Mouse (Mus musculus) myocyte (in vitro differentiated cells): ENCODE data around the gene Plscr2. TPM values are rescaled to one million over a fixed set of nuclear protein-coding genes. Genes with fewer than 3 reads are reported as not detected.
A peak's percentile ranks its signal among the peaks of the same experiment; 100 is the strongest.

Source experiments
- H3K27me3 ChIP-seq: one replicate; pipeline ENCODE4 v1.6.1; 2011; ENCODE audit not compliant: control insufficient read depth, insufficient read depth, insufficient read length
- H3K36me3 ChIP-seq: one replicate; pipeline ENCODE4 v1.6.1; 2011; ENCODE audit not compliant: control insufficient read depth, insufficient read depth
- H3K4me2 ChIP-seq: one replicate; pipeline ENCODE4 v1.6.1; 2011; ENCODE audit warnings: low read depth, control low read depth
- H3K4me3 ChIP-seq: one replicate; pipeline ENCODE4 v1.5.1; 2011; ENCODE audit warnings: mild to moderate bottlenecking, control low read depth, moderate library complexity
- H3K79me2 ChIP-seq: one replicate; pipeline ENCODE4 v1.6.1; 2011; ENCODE audit not compliant: control insufficient read depth, insufficient read depth
- H3ac ChIP-seq: one replicate; pipeline ENCODE4 v1.6.1; 2011; ENCODE audit not compliant: control insufficient read depth, insufficient read length
- CEBPB ChIP-seq: IDR thresholded peaks from 2 replicates; pipeline ENCODE4 v1.6.1; 2011; ENCODE audit warnings: mild to moderate bottlenecking, moderate library complexity; ENCODE audit not compliant: poor library complexity, insufficient read depth, severe bottlenecking
- E2F4 ChIP-seq: IDR thresholded peaks from one replicate; pipeline ENCODE4 v1.6.1; 2011; ENCODE audit warnings: mild to moderate bottlenecking, control low read depth, moderate library complexity; ENCODE audit not compliant: insufficient read depth
- MAX ChIP-seq: IDR thresholded peaks from one replicate; pipeline ENCODE4 v1.6.1; 2011; ENCODE audit warnings: low read depth, mild to moderate bottlenecking, control low read depth
- MYOD1 ChIP-seq, 3 experiments: IDR thresholded peaks; one replicate each; pipeline ENCODE4 v1.6.1; 2011; ENCODE audit warnings: control low read depth in 2 of 3, low read depth in 2 of 3, mild to moderate bottlenecking in 2 of 3, moderate library complexity in 1 of 3; ENCODE audit not compliant: insufficient read length in 2 of 3, control insufficient read depth in 1 of 3
- MYOG ChIP-seq, 3 experiments: IDR thresholded peaks; one replicate each; pipeline ENCODE4 v1.6.1; 2011; ENCODE audit warnings: control low read depth in 2 of 3, low read depth in 2 of 3, mild to moderate bottlenecking in 2 of 3; ENCODE audit not compliant: insufficient read length in 2 of 3, control insufficient read depth in 1 of 3, insufficient read depth in 1 of 3
- POLR2A ChIP-seq: IDR thresholded peaks from one replicate; pipeline ENCODE4 v1.6.1; 2011; ENCODE audit warnings: low read depth, mild to moderate bottlenecking, control low read depth, moderate library complexity; ENCODE audit not compliant: insufficient read length
- POLR2AphosphoS2 ChIP-seq: IDR thresholded peaks from one replicate; pipeline ENCODE4 v1.6.1; 2011; ENCODE audit warnings: low read depth, control low read depth; ENCODE audit not compliant: insufficient read length
- REST ChIP-seq: IDR thresholded peaks from one replicate; pipeline ENCODE4 v1.6.1; 2011; ENCODE audit warnings: mild to moderate bottlenecking, control low read depth, moderate library complexity; ENCODE audit not compliant: insufficient read depth, insufficient read length
- SRF ChIP-seq: IDR thresholded peaks from one replicate; pipeline ENCODE4 v1.6.1; 2011; ENCODE audit warnings: low read depth; ENCODE audit not compliant: control insufficient read depth, insufficient read length
- TCF12 ChIP-seq: IDR thresholded peaks from one replicate; pipeline ENCODE4 v1.6.1; 2011; ENCODE audit warnings: mild to moderate bottlenecking, control low read depth; ENCODE audit not compliant: poor library complexity, insufficient read depth, severe bottlenecking
- TCF3 ChIP-seq: IDR thresholded peaks from one replicate; pipeline ENCODE4 v1.6.1; 2011; ENCODE audit warnings: low read depth, control low read depth; ENCODE audit not compliant: insufficient read length
- USF1 ChIP-seq: IDR thresholded peaks from one replicate; pipeline ENCODE4 v1.6.1; 2011; ENCODE audit warnings: low read depth, mild to moderate bottlenecking, control low read depth, moderate library complexity
- polyA plus RNA-seq: library from polyadenylated mRNA; unstranded; fragments of >200 nt; fragmentation: generic; extraction: Trizol; gene quantifications from one replicate; pipeline ENCODE4 v1.2.1, GENCODE M21; 2012; ENCODE audit warnings: missing spikeins

Gene Plscr2
- polyA plus RNA-seq, 1 experiment = 3.2 TPM

- no peak overlapping the region for H3ac ChIP-seq
- no peaks in the 10 kb centered on the region for H3K27me3 ChIP-seq
- no peaks in the 10 kb centered on the region for H3K36me3 ChIP-seq
- H3K4me2 ChIP-seq = no peak overlapping the region
- H3K4me3 ChIP-seq = no peak overlapping the region
- no peaks in the 10 kb centered on the region for H3K79me2 ChIP-seq
- TF ChIP-seq MYOG (IDR thresholded peaks at IDR 0.05; ENCODE audit: control insufficient read depth in 1 of 3, insufficient read depth in 1 of 3, insufficient read length in 2 of 3, low read depth in 2 of 3) (no peak), REST (no peak), MYOD1 (IDR thresholded peaks at IDR 0.05; ENCODE audit: control insufficient read depth in 1 of 3, insufficient read length in 2 of 3, low read depth in 2 of 3) (no peak), POLR2A (no peak), MAX (no peak), SRF (no peak), E2F4 (no peak), USF1 (no peak), CEBPB (no peak), TCF3 (no peak), TCF12 (no peak), POLR2AphosphoS2 (no peak)
Observed at GRCm38 (mm10) chr9:92229833-92230205, 45.6 kb upstream of the Plscr2 start.

- no peak overlapping the region for H3K4me2 ChIP-seq
- no peaks in the 10 kb centered on the region for H3K79me2 ChIP-seq
- no peak overlapping the region for H3K4me3 ChIP-seq
- H3K27me3 ChIP-seq = no peaks in the 10 kb centered on the region
- TF ChIP-seq MAX (no peak), TCF12 (no peak), CEBPB (no peak), MYOD1 (IDR thresholded peaks at IDR 0.05; ENCODE audit: control insufficient read depth in 1 of 3, insufficient read length in 2 of 3, low read depth in 2 of 3) (no peak), USF1 (no peak)
- H3K36me3 ChIP-seq = no peaks in the 10 kb centered on the region
- no peak overlapping the region for H3ac ChIP-seq
Observed at GRCm38 (mm10) chr9:92234901-92235458, 40.4 kb upstream of the Plscr2 start.

DNA sequence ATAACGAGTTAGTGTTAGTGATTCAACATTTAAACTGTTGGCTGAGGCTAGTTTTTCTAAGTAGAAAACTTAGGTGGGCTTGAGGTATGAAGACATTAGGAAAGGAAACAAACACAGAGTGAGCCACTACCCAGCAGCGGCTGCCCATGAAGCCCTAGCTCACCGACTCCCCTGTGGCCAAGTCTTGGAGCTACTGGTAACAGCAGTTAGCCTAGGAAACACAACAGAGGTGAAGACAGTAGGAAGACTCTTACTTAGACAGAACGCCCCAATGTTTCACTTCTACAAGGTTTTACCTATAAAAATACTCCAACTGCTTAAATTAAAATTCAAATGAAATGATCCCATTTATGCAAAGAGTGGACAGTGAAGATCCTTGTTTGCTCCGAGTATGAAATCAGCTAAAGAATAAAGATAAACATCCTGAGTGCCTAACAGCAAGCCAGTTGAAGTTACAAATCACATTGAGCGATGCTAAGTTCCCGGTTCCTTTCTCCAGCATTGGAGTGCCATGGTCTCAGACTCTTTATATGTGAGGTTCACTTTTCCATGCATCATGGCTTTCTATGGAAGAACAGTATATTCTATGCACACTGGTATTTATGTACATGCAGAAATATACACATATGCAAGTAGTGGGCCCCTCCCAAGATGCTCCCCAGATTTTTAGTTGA, 26.5 kb upstream of the Plscr2 start:
- Histone ChIP-seq H3ac (no peak overlapping the region), H3K79me2 (peaks cover 30% of the 10 kb centered on the region), H3K4me2 (peak overlapping the region; percentile 94), H3K4me3 (peak overlapping the region; percentile 89), H3K27me3 (no peaks in the 10 kb centered on the region), H3K36me3 (no peaks in the 10 kb centered on the region)
- TF ChIP-seq CEBPB = no peak
- TF ChIP-seq TCF3 = no peak
- no peak for TF ChIP-seq SRF
- TF ChIP-seq POLR2A = no peak
- TF ChIP-seq TCF12 = no peak
- TF ChIP-seq MYOG (IDR thresholded peaks at IDR 0.05; ENCODE audit: control insufficient read depth in 1 of 3, insufficient read depth in 1 of 3, insufficient read length in 2 of 3, low read depth in 2 of 3) = no peak
- no peak for TF ChIP-seq E2F4
- no peak for TF ChIP-seq USF1
- TF ChIP-seq MYOD1 (IDR thresholded peaks at IDR 0.05; ENCODE audit: control insufficient read depth in 1 of 3, insufficient read length in 2 of 3, low read depth in 2 of 3) = no peak
- no peak for TF ChIP-seq POLR2AphosphoS2
- TF ChIP-seq REST = no peak
- TF ChIP-seq MAX = no peak

DNA sequence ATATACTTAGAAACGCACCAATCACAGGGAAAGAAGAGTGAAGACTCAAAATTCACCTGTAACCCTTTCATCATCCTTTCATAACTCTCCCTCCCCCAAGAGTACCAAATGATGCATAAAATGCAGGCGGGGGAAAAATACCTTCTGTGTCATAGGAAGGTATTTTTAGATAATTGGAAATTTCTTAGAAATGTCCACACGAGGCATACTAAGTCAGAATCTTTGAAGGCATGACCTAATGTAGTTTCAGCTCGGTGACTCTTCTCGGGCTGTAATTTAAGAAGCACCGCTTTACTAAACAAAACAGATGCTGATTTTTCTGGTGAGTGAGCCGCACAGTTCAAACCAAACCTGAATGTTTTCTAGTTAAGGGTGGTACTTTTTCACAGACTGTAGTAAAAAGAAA, 26.0 kb upstream of the Plscr2 start, which contains the start of gene Plscr1:
Gene Plscr1, plus strand, starts transcription at position 304 of the 406 bp plus-strand sequence.
- TF ChIP-seq MYOD1 (IDR thresholded peaks at IDR 0.05; ENCODE audit: control insufficient read depth in 1 of 3, insufficient read length in 2 of 3, low read depth in 2 of 3) = no peak
- TF ChIP-seq SRF = no peak
- TF ChIP-seq POLR2A = no peak
- TF ChIP-seq TCF12 = no peak
- TF ChIP-seq CEBPB = no peak
- no peak for TF ChIP-seq MAX
- peak within 1 kb of the TSS; percentile 94 for H3K4me2 ChIP-seq

More for the DNA sequence above, 26.0 kb upstream of the Plscr2 start, which contains the start of gene Plscr1:
- no peaks in the 10 kb centered on the region for H3K27me3 ChIP-seq
- peaks cover 35% of the 10 kb centered on the region for H3K79me2 ChIP-seq
- peak within 1 kb of the TSS; percentile 89 for H3K4me3 ChIP-seq
- H3K36me3 ChIP-seq = no peaks in the 10 kb centered on the region
- no peak within 1 kb of the TSS for H3ac ChIP-seq
